Mouse (Mus musculus) heart, embryonic 13.5 days (tissue): ENCODE measurements around the gene Mtch2. TPM values are rescaled to one million over a fixed set of nuclear protein-coding genes. Genes with fewer than 3 reads are reported as not detected.

Experiments
- ATAC-seq: fragments of 200-750 bp; cut with Nextera tagmentation; 2 replicates; pipeline ENCODE4 v1.8.0; 2017; ENCODE audit warnings: moderate TSS enrichment; ENCODE audit not compliant: insufficient number of reproducible peaks, low FRiP score, low TSS enrichment; ENCODE audit errors: extremely low read depth
- H3K27ac ChIP-seq: fragments of 300-500 bp; sonication (generic); replicated peaks from 2 replicates; pipeline ENCODE4 v1.5.1; 2015; ENCODE audit warnings: moderate library complexity, mild to moderate bottlenecking, inconsistent platforms
- H3K27me3 ChIP-seq: fragments of 300-500 bp; sonication (generic); replicated peaks from 2 replicates; pipeline ENCODE4 v1.6.1; 2015; ENCODE audit warnings: mild to moderate bottlenecking, inconsistent platforms
- H3K36me3 ChIP-seq: fragments of 300-500 bp; sonication (generic); 2 replicates; pipeline ENCODE4 v1.6.1; 2015; ENCODE audit warnings: mild to moderate bottlenecking, inconsistent platforms
- H3K4me1 ChIP-seq: fragments of 300-500 bp; sonication (generic); 2 replicates; pipeline ENCODE4 v1.6.1; 2015; ENCODE audit warnings: inconsistent platforms
- H3K4me2 ChIP-seq: fragments of 300-500 bp; sonication (generic); 2 replicates; pipeline ENCODE4 v1.6.1; 2015; ENCODE audit warnings: inconsistent platforms, mild to moderate bottlenecking, moderate library complexity
- H3K4me3 ChIP-seq: fragments of 300-500 bp; sonication (generic); 2 replicates; pipeline ENCODE4 v1.5.1; 2015; ENCODE audit warnings: moderate library complexity, mild to moderate bottlenecking, inconsistent platforms
- H3K9ac ChIP-seq: fragments of 300-500 bp; sonication (generic); 2 replicates; pipeline ENCODE4 v1.6.1; 2015; ENCODE audit warnings: inconsistent platforms, mild to moderate bottlenecking, moderate library complexity
- H3K9me3 ChIP-seq: fragments of 300-500 bp; sonication (generic); 2 replicates; pipeline ENCODE4 v1.6.1; 2016; ENCODE audit warnings: inconsistent platforms
- WGBS: fragments of 180-500 bp; shearing (Covaris S2); methylation state at CpG from one replicate; pipeline ENCODE4 v1.1.7; 2015; ENCODE audit warnings: mixed read lengths; 5-methylcytosine and 5-hydroxymethylcytosine counted together
- polyA plus RNA-seq: library from polyadenylated mRNA; unstranded; fragments of >200 nt; fragmentation: Nextera tagmentation; extraction: Ambion mirVana; gene quantifications from 2 replicates; pipeline ENCODE4 v1.2.1, GENCODE M21; 2015

The Mtch2 gene
- polyA plus RNA-seq, 1 experiment from 2014 or later, result 205 TPM

- WGBS, result 44% methylated on average over 7 of the region's 7 CpGs
- H3K36me3 ChIP-seq, result no peaks in the 10 kb centered on the region
- no peak overlapping the region for H3K4me3 ChIP-seq
- H3K9me3 ChIP-seq, result no peaks in the 10 kb centered on the region
- no peak overlapping the region for H3K4me2 ChIP-seq
- ATAC-seq, result no peak
- no peaks in the 10 kb centered on the region for H3K4me1 ChIP-seq
- H3K27me3 ChIP-seq, result no peaks in the 10 kb centered on the region
- no peak overlapping the region for H3K27ac ChIP-seq
- H3K9ac ChIP-seq, result no peak overlapping the region
Observed at GRCm38 (mm10) chr2:90828739-90829138, 18.2 kb upstream of the Mtch2 start.

- no peak overlapping the region for H3K4me2 ChIP-seq
- H3K4me1 ChIP-seq, result no peaks in the 10 kb centered on the region
- no peaks in the 10 kb centered on the region for H3K27me3 ChIP-seq
- H3K9me3 ChIP-seq, result no peaks in the 10 kb centered on the region
- H3K27ac ChIP-seq, result no peak overlapping the region
- 70% methylated on average over 5 of the region's 5 CpGs for WGBS
- H3K4me3 ChIP-seq, result no peak overlapping the region
- ATAC-seq, result no peak
- no peak overlapping the region for H3K9ac ChIP-seq
- H3K36me3 ChIP-seq, result no peaks in the 10 kb centered on the region
Observed at GRCm38 (mm10) chr2:90833502-90833901, 13.5 kb upstream of the Mtch2 start.

- no peaks in the 10 kb centered on the region for H3K36me3 ChIP-seq
- no peak for ATAC-seq
- H3K4me3 ChIP-seq, result no peak overlapping the region
- no peak overlapping the region for H3K27ac ChIP-seq
- no peak overlapping the region for H3K4me2 ChIP-seq
- H3K27me3 ChIP-seq, result no peaks in the 10 kb centered on the region
- no peaks in the 10 kb centered on the region for H3K9me3 ChIP-seq
- H3K4me1 ChIP-seq, result no peaks in the 10 kb centered on the region
- WGBS, result 96% methylated on average over 2 of the region's 2 CpGs
- no peak overlapping the region for H3K9ac ChIP-seq
Observed at GRCm38 (mm10) chr2:90838621-90839020, 8.3 kb upstream of the Mtch2 start.

GRCm38 (mm10) chr2:90843666-90844065 lies 3.3 kb upstream of the Mtch2 start:
- Histone ChIP-seq H3K4me2 (no peak overlapping the region), H3K27me3 (no peaks in the 10 kb centered on the region), H3K9me3 (no peaks in the 10 kb centered on the region), H3K4me1 (peaks cover 11% of the 10 kb centered on the region), H3K27ac (no peak overlapping the region), H3K4me3 (no peak overlapping the region), H3K9ac (no peak overlapping the region), H3K36me3 (no peaks in the 10 kb centered on the region)
- ATAC-seq, result no peak
- WGBS, result 81% methylated on average over 1 of the region's 1 CpGs

GRCm38 (mm10) chr2:90844262-90844661 lies 2.7 kb upstream of the Mtch2 start:
- Histone ChIP-seq H3K9ac (no peak overlapping the region), H3K9me3 (no peaks in the 10 kb centered on the region), H3K27me3 (no peaks in the 10 kb centered on the region), H3K4me1 (peaks cover 16% of the 10 kb centered on the region), H3K4me2 (no peak overlapping the region), H3K36me3 (peaks cover 2% of the 10 kb centered on the region), H3K27ac (no peak overlapping the region), H3K4me3 (no peak overlapping the region)
- WGBS, result 73% methylated on average over 5 of the region's 5 CpGs
- ATAC-seq, result no peak

- H3K4me3 ChIP-seq, result no peak overlapping the region
- H3K27me3 ChIP-seq, result no peaks in the 10 kb centered on the region
- 75% methylated on average over 5 of the region's 5 CpGs for WGBS
- no peak overlapping the region for H3K27ac ChIP-seq
- peaks cover 11% of the 10 kb centered on the region for H3K36me3 ChIP-seq
- no peak overlapping the region for H3K9ac ChIP-seq
- no peak for ATAC-seq
- H3K4me2 ChIP-seq, result no peak overlapping the region
- H3K4me1 ChIP-seq, result peaks cover 16% of the 10 kb centered on the region
- no peaks in the 10 kb centered on the region for H3K9me3 ChIP-seq
Observed at GRCm38 (mm10) chr2:90845234-90845633, 1.7 kb upstream of the Mtch2 start.

- Histone ChIP-seq H3K4me3 (peak overlapping the region; percentile 81), H3K4me1 (peaks cover 16% of the 10 kb centered on the region), H3K9ac (peak overlapping the region; percentile 80; the same call in 1 of the 2 replicates), H3K27ac (peak overlapping the region; percentile 83), H3K36me3 (peaks cover 20% of the 10 kb centered on the region), H3K4me2 (peak overlapping the region; percentile 72), H3K27me3 (no peaks in the 10 kb centered on the region), H3K9me3 (no peaks in the 10 kb centered on the region)
- ATAC-seq, result no peak
- 45% methylated on average over 6 of the region's 6 CpGs for WGBS
Observed at GRCm38 (mm10) chr2:90846171-90846570, 784 bp upstream of the Mtch2 start.

- no peaks in the 10 kb centered on the region for H3K9me3 ChIP-seq
- peaks cover 24% of the 10 kb centered on the region for H3K36me3 ChIP-seq
- peak overlapping the region; percentile 72 for H3K4me2 ChIP-seq
- no peaks in the 10 kb centered on the region for H3K27me3 ChIP-seq
- H3K27ac ChIP-seq, result peak overlapping the region; percentile 83
- peak; percentile 14; the same call in 1 of the 2 replicates for ATAC-seq
- H3K4me1 ChIP-seq, result peaks cover 16% of the 10 kb centered on the region
- H3K9ac ChIP-seq, result peak overlapping the region; percentile 80
- 3% methylated on average over 8 of the region's 8 CpGs for WGBS
- H3K4me3 ChIP-seq, result peak overlapping the region; percentile 81
Observed at GRCm38 (mm10) chr2:90846597-90846954, 379 bp upstream of the Mtch2 start.

GRCm38 (mm10) chr2:90847681-90848050 lies 711 bp downstream of the Mtch2 start:
- no peaks in the 10 kb centered on the region for H3K27me3 ChIP-seq
- H3K36me3 ChIP-seq, result peaks cover 35% of the 10 kb centered on the region
- H3K4me2 ChIP-seq, result peak overlapping the region; percentile 69
- peak overlapping the region; percentile 93 for H3K9ac ChIP-seq
- peak overlapping the region; percentile 88 for H3K27ac ChIP-seq
- WGBS, result under 1% methylated on average over 13 of the region's 13 CpGs
- H3K4me3 ChIP-seq, result peak overlapping the region; percentile 81
- H3K4me1 ChIP-seq, result peaks cover 16% of the 10 kb centered on the region
- ATAC-seq, result no peak
- no peaks in the 10 kb centered on the region for H3K9me3 ChIP-seq

GRCm38 (mm10) chr2:90848331-90848730 lies 1.4 kb downstream of the Mtch2 start:
- Histone ChIP-seq H3K4me3 (peak overlapping the region; percentile 81), H3K9me3 (no peaks in the 10 kb centered on the region), H3K4me2 (peak overlapping the region; percentile 69), H3K4me1 (peaks cover 16% of the 10 kb centered on the region), H3K27ac (no peak overlapping the region), H3K36me3 (peaks cover 42% of the 10 kb centered on the region), H3K9ac (peak overlapping the region; percentile 93), H3K27me3 (no peaks in the 10 kb centered on the region)
- 91% methylated on average over 5 of the region's 5 CpGs for WGBS
- ATAC-seq, result no peak

- peaks cover 62% of the 10 kb centered on the region for H3K36me3 ChIP-seq
- H3K4me2 ChIP-seq, result no peak overlapping the region
- no peak overlapping the region for H3K4me3 ChIP-seq
- H3K4me1 ChIP-seq, result peaks cover 16% of the 10 kb centered on the region
- WGBS, result 97% methylated on average over 1 of the region's 1 CpGs
- no peak overlapping the region for H3K27ac ChIP-seq
- no peak overlapping the region for H3K9ac ChIP-seq
- H3K27me3 ChIP-seq, result no peaks in the 10 kb centered on the region
- H3K9me3 ChIP-seq, result no peaks in the 10 kb centered on the region
- ATAC-seq, result no peak
Observed at GRCm38 (mm10) chr2:90850401-90850800, 3.4 kb downstream of the Mtch2 start.

- 93% methylated on average over 2 of the region's 2 CpGs for WGBS
- Histone ChIP-seq H3K27me3 (no peaks in the 10 kb centered on the region), H3K4me3 (no peak overlapping the region), H3K27ac (no peak overlapping the region), H3K36me3 (peaks cover 97% of the 10 kb centered on the region), H3K4me2 (no peak overlapping the region), H3K9ac (no peak overlapping the region), H3K9me3 (no peaks in the 10 kb centered on the region), H3K4me1 (no peaks in the 10 kb centered on the region)
- no peak for ATAC-seq
Observed at GRCm38 (mm10) chr2:90861486-90861885, 14.5 kb downstream of the Mtch2 start.
